Mouse (Mus musculus) hindbrain, embryonic 15.5 days (tissue): Measurements from ENCODE around the gene Ppp1r1c. TPM values are rescaled to one million over a fixed set of nuclear protein-coding genes. Genes with fewer than 3 reads are reported as not detected.

Experiments used
- ATAC-seq: fragments of 200-750 bp; cut with Nextera tagmentation; 2 replicates; pipeline ENCODE4 v1.8.0; 2017; ENCODE audit warnings: low read depth, moderate number of reproducible peaks, moderate TSS enrichment; ENCODE audit not compliant: low FRiP score
- H3K27ac ChIP-seq: fragments of 300-500 bp; sonication (generic); replicated peaks from 2 replicates; pipeline ENCODE4 v1.5.1; 2015; ENCODE audit warnings: mild to moderate bottlenecking, inconsistent platforms
- H3K27me3 ChIP-seq: fragments of 300-500 bp; sonication (generic); 2 replicates; pipeline ENCODE4 v1.6.1; 2015; ENCODE audit warnings: control low read depth, inconsistent platforms
- H3K36me3 ChIP-seq: fragments of 300-500 bp; sonication (generic); 2 replicates; pipeline ENCODE4 v1.6.1; 2015; ENCODE audit warnings: control low read depth, inconsistent platforms
- H3K4me1 ChIP-seq: fragments of 300-500 bp; sonication (generic); replicated peaks from 2 replicates; pipeline ENCODE4 v1.6.1; 2015; ENCODE audit warnings: control low read depth, inconsistent platforms
- H3K4me2 ChIP-seq: fragments of 300-500 bp; sonication (generic); 2 replicates; pipeline ENCODE4 v1.6.1; 2015; ENCODE audit warnings: moderate library complexity, mild to moderate bottlenecking, inconsistent platforms
- H3K4me3 ChIP-seq: fragments of 300-500 bp; sonication (generic); 2 replicates; pipeline ENCODE4 v1.5.1; 2015; ENCODE audit warnings: mild to moderate bottlenecking, inconsistent platforms
- H3K9ac ChIP-seq: fragments of 300-500 bp; sonication (generic); 2 replicates; pipeline ENCODE4 v1.6.1; 2015; ENCODE audit warnings: inconsistent platforms
- H3K9me3 ChIP-seq: fragments of 300-500 bp; sonication (generic); 2 replicates; pipeline ENCODE4 v1.6.1; 2016; ENCODE audit warnings: control low read depth, inconsistent platforms
- WGBS: fragments of 180-500 bp; shearing (Covaris S2); methylation state at CpG from one replicate; pipeline ENCODE4 v1.1.7; 2015; 5-methylcytosine and 5-hydroxymethylcytosine counted together
- polyA plus RNA-seq: library from polyadenylated mRNA; unstranded; fragments of >200 nt; fragmentation: Nextera tagmentation; extraction: Ambion mirVana; gene quantifications from 2 replicates; pipeline ENCODE4 v1.2.1, GENCODE M21; 2015

Ppp1r1c gene
- polyA plus RNA-seq, 1 experiment from 2014 or later = 7.8 TPM

- Histone ChIP-seq H3K4me2 (no peak overlapping the region), H3K27me3 (no peaks in the 10 kb centered on the region), H3K27ac (no peak overlapping the region), H3K4me3 (no peak overlapping the region), H3K9me3 (no peaks in the 10 kb centered on the region), H3K36me3 (no peaks in the 10 kb centered on the region), H3K4me1 (no peaks in the 10 kb centered on the region), H3K9ac (no peak overlapping the region)
- no peak for ATAC-seq
- WGBS = 86% methylated on average over 4 of the region's 4 CpGs
Measured at GRCm38 (mm10) chr2:79760018-79760417, 52.4 kb downstream of the Ppp1r1c start.

GRCm38 (mm10) chr2:79762723-79763388, 55.3 kb downstream of the Ppp1r1c start:
- no peaks in the 10 kb centered on the region for H3K36me3 ChIP-seq
- H3K9ac ChIP-seq = no peak overlapping the region
- no peak overlapping the region for H3K4me2 ChIP-seq
- H3K4me3 ChIP-seq = no peak overlapping the region
- no peak overlapping the region for H3K27ac ChIP-seq
- H3K4me1 ChIP-seq = no peaks in the 10 kb centered on the region
- H3K9me3 ChIP-seq = no peaks in the 10 kb centered on the region
- no peaks in the 10 kb centered on the region for H3K27me3 ChIP-seq
- no peak for ATAC-seq
- 74% methylated on average over 6 of the region's 6 CpGs for WGBS

- Histone ChIP-seq H3K36me3 (no peaks in the 10 kb centered on the region), H3K27ac (no peak overlapping the region), H3K4me3 (no peak overlapping the region), H3K4me2 (no peak overlapping the region), H3K9ac (no peak overlapping the region), H3K9me3 (no peaks in the 10 kb centered on the region), H3K4me1 (0 out of 2 replicates have a peak, but pooled peaks cover 4% of the 10 kb centered on the region), H3K27me3 (no peaks in the 10 kb centered on the region)
- WGBS = 88% methylated on average over 3 of the region's 3 CpGs
- ATAC-seq = no peak
Measured at GRCm38 (mm10) chr2:79765032-79765431, 57.5 kb downstream of the Ppp1r1c start.

- no peak overlapping the region for H3K27ac ChIP-seq
- H3K4me1 ChIP-seq = 0 out of 2 replicates have a peak, but pooled peaks cover 4% of the 10 kb centered on the region
- no peak overlapping the region for H3K9ac ChIP-seq
- no peaks in the 10 kb centered on the region for H3K9me3 ChIP-seq
- H3K36me3 ChIP-seq = no peaks in the 10 kb centered on the region
- ATAC-seq = no peak
- H3K4me2 ChIP-seq = no peak overlapping the region
- WGBS = 79% methylated on average over 7 of the region's 7 CpGs
- no peaks in the 10 kb centered on the region for H3K27me3 ChIP-seq
- no peak overlapping the region for H3K4me3 ChIP-seq
Measured at GRCm38 (mm10) chr2:79765723-79766122, 58.1 kb downstream of the Ppp1r1c start.

DNA sequence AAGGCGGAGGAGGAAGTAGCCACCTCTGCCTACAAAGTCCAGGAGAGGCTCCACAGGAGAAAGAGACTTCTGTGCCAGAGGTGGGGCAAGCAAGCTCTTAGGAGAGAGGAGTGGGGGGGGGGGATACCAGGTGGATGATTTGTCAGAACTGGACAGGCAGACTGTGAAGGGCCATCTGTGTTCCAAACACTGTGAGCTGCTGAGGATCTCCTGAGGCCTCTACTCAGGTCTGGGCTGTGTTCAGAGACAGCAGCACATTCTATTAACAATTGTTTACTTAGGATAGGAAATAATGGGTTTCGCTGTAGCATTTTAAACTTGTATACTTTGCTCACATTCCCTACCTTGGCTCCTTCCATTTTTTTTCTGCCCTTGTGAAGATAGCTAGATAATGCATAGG, 61.0 kb downstream of the Ppp1r1c start:
- Histone ChIP-seq H3K4me2 (no peak overlapping the region), H3K4me1 (0 out of 2 replicates have a peak, but pooled peaks cover 4% of the 10 kb centered on the region), H3K27ac (no peak overlapping the region), H3K27me3 (no peaks in the 10 kb centered on the region), H3K4me3 (no peak overlapping the region), H3K9ac (no peak overlapping the region), H3K36me3 (no peaks in the 10 kb centered on the region), H3K9me3 (no peaks in the 10 kb centered on the region)
- WGBS = 89% methylated on average over 2 of the region's 2 CpGs
- peak; percentile 42; the same call in 1 of the 2 replicates for ATAC-seq

DNA sequence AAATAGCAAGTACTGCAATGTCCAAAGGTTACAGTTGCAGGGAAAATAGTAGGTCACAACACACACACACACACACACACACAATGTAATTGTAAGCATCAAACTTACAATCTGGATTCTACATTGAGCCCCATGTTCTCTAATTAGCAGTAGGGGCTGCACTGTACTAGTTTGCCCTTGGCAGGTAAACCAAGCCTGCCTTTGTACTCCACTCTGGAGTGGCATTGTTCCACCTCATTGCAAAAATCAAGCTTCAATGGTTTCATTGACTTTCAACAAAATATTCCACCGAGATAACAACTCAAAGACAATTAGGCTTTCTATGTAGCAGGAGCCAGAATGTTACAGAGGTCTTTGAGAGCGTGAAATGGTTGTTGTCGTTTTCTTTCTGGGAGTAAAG, 62.7 kb downstream of the Ppp1r1c start:
- H3K9ac ChIP-seq = no peak overlapping the region
- no peaks in the 10 kb centered on the region for H3K36me3 ChIP-seq
- no peaks in the 10 kb centered on the region for H3K9me3 ChIP-seq
- no peak for ATAC-seq
- no peak overlapping the region for H3K27ac ChIP-seq
- 41% methylated on average over 3 of the region's 3 CpGs for WGBS
- no peaks in the 10 kb centered on the region for H3K27me3 ChIP-seq
- H3K4me3 ChIP-seq = no peak overlapping the region
- no peak overlapping the region for H3K4me2 ChIP-seq
- H3K4me1 ChIP-seq = 0 out of 2 replicates have a peak, but pooled peaks cover 4% of the 10 kb centered on the region

DNA sequence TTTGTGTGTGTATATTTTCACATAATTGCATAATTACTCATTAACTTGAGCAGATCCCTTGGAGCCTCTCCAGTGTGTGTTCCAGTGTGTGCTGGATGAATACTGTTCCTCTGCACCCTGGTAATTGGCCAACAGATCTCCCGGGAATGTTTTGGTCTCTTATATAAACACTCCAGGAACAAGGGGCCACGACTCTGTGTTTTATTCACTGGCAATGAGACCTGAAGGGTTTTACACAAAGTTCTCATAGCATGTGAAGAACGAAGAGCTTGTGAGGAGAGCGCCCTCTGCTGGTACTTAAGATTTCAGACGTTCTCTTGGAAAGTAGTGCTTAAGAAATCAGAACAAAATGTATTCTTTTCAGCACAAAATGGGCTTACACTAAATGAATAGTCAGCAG, 66.8 kb downstream of the Ppp1r1c start:
- no peak for ATAC-seq
- Histone ChIP-seq H3K4me3 (no peak overlapping the region), H3K9ac (no peak overlapping the region), H3K27ac (no peak overlapping the region), H3K36me3 (no peaks in the 10 kb centered on the region), H3K27me3 (no peaks in the 10 kb centered on the region), H3K4me2 (no peak overlapping the region), H3K9me3 (no peaks in the 10 kb centered on the region), H3K4me1 (no peaks in the 10 kb centered on the region)
- WGBS = 4% methylated on average over 5 of the region's 5 CpGs

DNA sequence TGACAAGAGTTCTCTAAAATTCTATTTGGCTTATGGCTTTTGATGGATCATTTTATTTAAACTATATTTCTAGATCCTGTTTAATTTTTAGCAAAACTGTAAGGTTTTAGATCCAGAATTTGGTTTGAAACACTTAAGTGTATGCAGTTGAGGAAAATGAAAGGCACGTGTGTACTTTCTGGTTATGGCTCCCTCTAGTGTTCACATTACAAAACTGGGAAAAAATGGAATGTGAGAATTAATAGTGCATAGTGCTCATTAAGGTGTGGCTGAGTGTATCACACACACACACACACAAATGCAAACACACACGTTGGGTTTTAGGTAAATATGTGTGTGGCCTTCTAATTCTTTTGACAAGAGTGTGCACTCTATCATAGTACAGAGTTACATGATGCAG, 70.2 kb downstream of the Ppp1r1c start:
- Histone ChIP-seq H3K9ac (no peak overlapping the region), H3K27me3 (no peaks in the 10 kb centered on the region), H3K36me3 (no peaks in the 10 kb centered on the region), H3K9me3 (no peaks in the 10 kb centered on the region), H3K4me3 (no peak overlapping the region), H3K27ac (no peak overlapping the region), H3K4me2 (no peak overlapping the region), H3K4me1 (no peaks in the 10 kb centered on the region)
- no peak for ATAC-seq
- 80% methylated on average over 2 of the region's 2 CpGs for WGBS

DNA sequence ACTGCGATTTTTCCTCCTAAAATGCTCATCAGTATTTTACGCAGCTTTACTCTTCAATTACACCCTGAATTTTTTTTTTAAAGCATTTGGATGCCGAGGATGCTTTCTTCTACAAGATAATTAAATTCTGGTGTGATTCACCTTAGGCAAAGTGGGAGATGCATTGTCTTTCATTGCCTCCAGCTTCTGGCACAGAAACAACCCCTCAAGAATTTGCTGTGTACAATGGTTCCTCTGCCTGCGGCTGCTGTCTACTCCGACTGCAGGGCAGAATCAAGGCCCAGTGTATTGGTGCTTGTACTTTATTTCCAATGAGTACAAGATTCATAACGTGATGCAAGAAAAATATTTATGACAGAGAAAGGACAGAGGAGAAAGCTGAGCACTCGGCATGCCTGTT, 73.2 kb downstream of the Ppp1r1c start:
- Histone ChIP-seq H3K9me3 (no peaks in the 10 kb centered on the region), H3K36me3 (no peaks in the 10 kb centered on the region), H3K4me2 (no peak overlapping the region), H3K27ac (no peak overlapping the region), H3K4me1 (no peaks in the 10 kb centered on the region), H3K4me3 (no peak overlapping the region), H3K27me3 (no peaks in the 10 kb centered on the region), H3K9ac (no peak overlapping the region)
- WGBS = 55% methylated on average over 7 of the region's 7 CpGs
- no peak for ATAC-seq

DNA sequence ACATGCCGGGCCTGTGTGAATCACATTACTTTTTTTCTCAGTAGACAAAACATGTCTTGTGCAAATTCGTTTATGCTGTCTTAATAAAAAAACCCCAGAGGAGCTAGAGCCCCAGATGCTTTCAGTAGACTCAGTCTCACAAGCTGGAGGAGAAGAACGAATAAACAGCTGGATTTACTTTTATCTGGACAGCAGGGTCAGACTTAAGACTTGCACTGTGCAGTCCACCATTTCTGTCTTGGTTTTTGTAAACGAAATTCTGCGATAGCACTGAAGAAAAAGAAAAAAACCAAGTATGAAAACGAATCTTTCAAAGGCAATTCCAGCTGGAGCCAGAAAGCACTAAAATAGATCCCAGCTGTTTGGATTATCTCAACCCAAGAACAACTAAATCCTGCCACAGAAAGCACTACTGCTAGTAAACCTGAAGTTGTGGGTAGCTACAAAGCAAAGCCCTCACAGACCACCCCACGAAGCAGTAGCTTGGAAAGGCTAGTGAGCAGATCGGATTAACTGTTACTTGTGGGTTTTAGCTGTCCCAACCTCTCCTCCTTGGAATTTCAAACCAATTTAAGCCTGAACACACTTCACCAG, 78.1 kb downstream of the Ppp1r1c start:
- WGBS = 73% methylated on average over 8 of the region's 8 CpGs
- H3K27ac ChIP-seq = no peak overlapping the region
- H3K4me2 ChIP-seq = no peak overlapping the region
- no peak overlapping the region for H3K9ac ChIP-seq
- no peak for ATAC-seq
- no peaks in the 10 kb centered on the region for H3K36me3 ChIP-seq
- H3K4me3 ChIP-seq = no peak overlapping the region
- no peaks in the 10 kb centered on the region for H3K4me1 ChIP-seq
- no peaks in the 10 kb centered on the region for H3K9me3 ChIP-seq
- no peaks in the 10 kb centered on the region for H3K27me3 ChIP-seq

GRCm38 (mm10) chr2:79786467-79786866, 78.9 kb downstream of the Ppp1r1c start:
- H3K27ac ChIP-seq = no peak overlapping the region
- H3K27me3 ChIP-seq = no peaks in the 10 kb centered on the region
- H3K4me2 ChIP-seq = no peak overlapping the region
- H3K4me1 ChIP-seq = no peaks in the 10 kb centered on the region
- ATAC-seq = no peak
- WGBS = 92% methylated on average over 11 of the region's 11 CpGs
- no peak overlapping the region for H3K9ac ChIP-seq
- H3K4me3 ChIP-seq = no peak overlapping the region
- no peaks in the 10 kb centered on the region for H3K36me3 ChIP-seq
- no peaks in the 10 kb centered on the region for H3K9me3 ChIP-seq

- H3K4me1 ChIP-seq = no peaks in the 10 kb centered on the region
- no peak overlapping the region for H3K4me2 ChIP-seq
- WGBS = 88% methylated on average over 2 of the region's 2 CpGs
- H3K4me3 ChIP-seq = no peak overlapping the region
- H3K9me3 ChIP-seq = no peaks in the 10 kb centered on the region
- no peak overlapping the region for H3K27ac ChIP-seq
- no peak overlapping the region for H3K9ac ChIP-seq
- no peaks in the 10 kb centered on the region for H3K36me3 ChIP-seq
- no peak for ATAC-seq
- no peaks in the 10 kb centered on the region for H3K27me3 ChIP-seq
Measured at GRCm38 (mm10) chr2:79793186-79793585, 85.6 kb downstream of the Ppp1r1c start.

DNA sequence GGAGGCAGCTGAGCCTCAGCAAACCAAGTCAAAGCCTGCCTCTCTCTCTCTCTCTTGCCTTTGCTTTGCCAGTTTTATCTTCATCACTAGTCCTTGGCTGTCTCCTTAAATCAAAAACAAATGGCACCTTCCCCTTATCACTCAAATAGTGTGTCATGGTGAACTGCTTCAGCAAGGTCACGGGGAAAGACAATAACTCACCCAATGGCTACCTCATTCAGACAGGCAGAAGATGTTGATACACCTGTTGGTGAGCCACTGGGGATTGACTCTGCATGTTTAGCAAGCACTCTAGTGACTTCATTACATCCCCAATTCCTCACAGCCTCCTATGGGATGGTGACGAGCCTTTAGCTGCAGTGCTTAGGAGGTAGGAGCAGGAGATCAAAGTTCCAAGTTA, 89.9 kb downstream of the Ppp1r1c start:
- ATAC-seq = no peak
- H3K4me2 ChIP-seq = no peak overlapping the region
- H3K9ac ChIP-seq = no peak overlapping the region
- no peak overlapping the region for H3K4me3 ChIP-seq
- no peaks in the 10 kb centered on the region for H3K4me1 ChIP-seq
- H3K9me3 ChIP-seq = no peaks in the 10 kb centered on the region
- no peaks in the 10 kb centered on the region for H3K36me3 ChIP-seq
- no peaks in the 10 kb centered on the region for H3K27me3 ChIP-seq
- H3K27ac ChIP-seq = no peak overlapping the region
- 62% methylated on average over 2 of the region's 2 CpGs for WGBS
